In genomic region chr6:117917576-117917975, GRCm38 (mm10) we compare ENCODE assay signal across 8 mouse cellular contexts. TPM values are rescaled to one million over a fixed set of nuclear protein-coding genes. Genes with fewer than 3 reads are reported as not detected.
A peak's percentile ranks its signal among the peaks of the same experiment; 100 is the strongest.
DNase-seq lines count a peak whose midpoint lies in the region; ATAC-seq and TF ChIP-seq lines count a peak whose summit lies in the region.

No protein-coding gene starts in this region.

- intact Hi-C loops in left cerebral cortex, adult 2 months (cut with DNase I) = loop anchor here (1.0 kb wide), 2 partner anchors 10 to 38 kb away; no protein-coding TSS in a partner anchor

- H3K9ac ChIP-seq in intestine, postnatal 0 days (ENCODE audit: low read depth, low read length) = peak overlapping the region; percentile 90
- peak overlapping the region; percentile 88 for H3K9ac ChIP-seq in liver, embryonic 13.5 days
- H3K9ac ChIP-seq in stomach, embryonic 14.5 days (replicated peaks; ENCODE audit: low read depth, low read length) = peak overlapping the region; percentile 82

- WGBS in intestine, postnatal 0 days = under 1% methylated on average over 21 of the region's 21 CpGs
- WGBS in liver, embryonic 13.5 days (ENCODE audit: insufficient replicate concordance) = under 1% methylated on average over 21 of the region's 21 CpGs
- WGBS in stomach, embryonic 14.5 days = under 1% methylated on average over 21 of the region's 21 CpGs

- H3K4me3 ChIP-seq in left cerebral cortex, adult 2 months = peak overlapping the region; percentile 64
- H3K4me3 ChIP-seq in intestine, postnatal 0 days (ENCODE audit: low read depth, low read length) = peak overlapping the region; percentile 65
- peak overlapping the region; percentile 82 for H3K4me3 ChIP-seq in liver, embryonic 13.5 days (replicated peaks)
- peak overlapping the region; percentile 70 for H3K4me3 ChIP-seq in stomach, embryonic 14.5 days (ENCODE audit: low read depth, low read length)

- no peaks in the 10 kb centered on the region for H3K9me3 ChIP-seq in intestine, postnatal 0 days (ENCODE audit: control insufficient read depth)
- H3K9me3 ChIP-seq in liver, embryonic 13.5 days (replicated peaks) = no peaks in the 10 kb centered on the region
- H3K9me3 ChIP-seq in stomach, embryonic 14.5 days (ENCODE audit: control insufficient read depth, low read depth, low read length) = no peaks in the 10 kb centered on the region

- ATAC-seq in granulocyte monocyte progenitor cell, adult 5-6 weeks (replicated peaks; ENCODE audit: poor library complexity, severe bottlenecking) = peak; percentile 39
- peak; percentile 66 for ATAC-seq in intestine, postnatal 0 days
- peak; percentile 13; the same call in 1 of the 2 replicates for ATAC-seq in liver, embryonic 13.5 days (ENCODE audit: low read depth)
- ATAC-seq in stomach, embryonic 14.5 days (ENCODE audit: insufficient number of reproducible peaks, insufficient read depth, low FRiP score, low read depth) = peak; percentile 79

- peak in 1 of 2 experiments; percentile 36 for DNase-seq in left cerebral cortex, adult 2 months (ENCODE audit: extremely low spot score in 1 of 2, low spot score in 2 of 2)
- no peak for DNase-seq in left cerebral cortex, adult 11 months (ENCODE audit: low spot score)
- peak; percentile 55 for DNase-seq in embryo, embryonic 11.5 days (ENCODE audit: low read depth, low spot score)
- DNase-seq in liver, embryonic 13.5 days = peak; percentile 57
- DNase-seq in naive thymus-derived CD4-positive, alpha-beta T cell, adult 2 months (ENCODE audit: low read depth) = peak; percentile 82

- no peak for TF ChIP-seq CTCF in left cerebral cortex, adult 2 months (IDR thresholded peaks at IDR 0.05)
- TF ChIP-seq CTCF in intestine, postnatal 0 days (IDR thresholded peaks at IDR 0.05; ENCODE audit: low read depth) = 0 out of 2 replicates have a peak, but pooled peaks have one; percentile 19

- 0 out of 2 replicates have a peak, but pooled peaks cover 7% of the 10 kb centered on the region for H3K4me1 ChIP-seq in intestine, postnatal 0 days (replicated peaks; ENCODE audit: control insufficient read depth, insufficient read depth, low read length)
- peaks cover 75% of the 10 kb centered on the region for H3K4me1 ChIP-seq in liver, embryonic 13.5 days (replicated peaks)
- H3K4me1 ChIP-seq in stomach, embryonic 14.5 days (ENCODE audit: control insufficient read depth, insufficient read depth, low read length) = peaks cover 24% of the 10 kb centered on the region

- peak overlapping the region; percentile 73 for H3K4me2 ChIP-seq in intestine, postnatal 0 days (replicated peaks; ENCODE audit: low read depth)
- H3K4me2 ChIP-seq in liver, embryonic 13.5 days = peak overlapping the region; percentile 97
- H3K4me2 ChIP-seq in stomach, embryonic 14.5 days (replicated peaks; ENCODE audit: low read depth, low read length) = peak overlapping the region; percentile 96

- H3K36me3 ChIP-seq in intestine, postnatal 0 days (ENCODE audit: control insufficient read depth, insufficient read depth) = peaks cover 7% of the 10 kb centered on the region; the same call in 1 of the 2 replicates
- H3K36me3 ChIP-seq in liver, embryonic 13.5 days = peaks cover 54% of the 10 kb centered on the region
- peaks cover 9% of the 10 kb centered on the region; the same call in 1 of the 2 replicates for H3K36me3 ChIP-seq in stomach, embryonic 14.5 days (ENCODE audit: control insufficient read depth, insufficient read depth, low read length)

- no peaks in the 10 kb centered on the region for H3K27me3 ChIP-seq in intestine, postnatal 0 days (replicated peaks; ENCODE audit: control insufficient read depth, insufficient read depth, low read length)
- no peaks in the 10 kb centered on the region for H3K27me3 ChIP-seq in liver, embryonic 13.5 days
- no peaks in the 10 kb centered on the region for H3K27me3 ChIP-seq in stomach, embryonic 14.5 days (ENCODE audit: control insufficient read depth, insufficient read depth, low read length)

- H3K27ac ChIP-seq in left cerebral cortex, adult 2 months = peak overlapping the region; percentile 83
- H3K27ac ChIP-seq in intestine, postnatal 0 days (ENCODE audit: low read depth, low read length) = peak overlapping the region; percentile 100
- H3K27ac ChIP-seq in liver, embryonic 13.5 days = peak overlapping the region; percentile 96
- H3K27ac ChIP-seq in stomach, embryonic 14.5 days (ENCODE audit: low read length) = peak overlapping the region; percentile 98

RNA-seq across cellular contexts. Expression of gene Hnrnpf, which starts 17.5 kb away (rescaled TPM):
- total RNA-seq in left cerebral cortex, adult 2 months (2021) = 100 to 1,000 TPM; 111 to 116 TPM
- 691 and 695 TPM in 2 replicates for total RNA-seq in granulocyte monocyte progenitor cell, adult 5-6 weeks (2014; fragmentation: Nextera tagmentation)
- 1,315 and 1,367 TPM in 2 replicates for total RNA-seq in granulocyte monocyte progenitor cell, adult 5-6 weeks (2017)
- 340 and 353 TPM in 2 replicates for polyA plus RNA-seq in intestine, postnatal 0 days (2015; fragmentation: Nextera tagmentation; extraction: Ambion mirVana)
- 594 and 691 TPM in 2 replicates for polyA plus RNA-seq in liver, embryonic 13.5 days (2015; fragmentation: Nextera tagmentation; extraction: Ambion mirVana)
- polyA plus RNA-seq in stomach, embryonic 14.5 days (2014; fragmentation: Nextera tagmentation; extraction: Ambion mirVana) = 685 and 701 TPM in 2 replicates

RNA-seq across cellular contexts. Expression of gene Fxyd4, which starts 19.9 kb away (rescaled TPM):
- not detected for total RNA-seq in left cerebral cortex, adult 2 months (2021)
- total RNA-seq in granulocyte monocyte progenitor cell, adult 5-6 weeks (2014; fragmentation: Nextera tagmentation) = not detected in 2 replicates
- not detected in 2 replicates for total RNA-seq in granulocyte monocyte progenitor cell, adult 5-6 weeks (2017)
- 0.27 and 0.55 TPM in 2 replicates for polyA plus RNA-seq in intestine, postnatal 0 days (2015; fragmentation: Nextera tagmentation; extraction: Ambion mirVana)
- polyA plus RNA-seq in liver, embryonic 13.5 days (2015; fragmentation: Nextera tagmentation; extraction: Ambion mirVana) = 0.37 and 0.38 TPM in 2 replicates
- 4.4 and 5.0 TPM in 2 replicates for polyA plus RNA-seq in stomach, embryonic 14.5 days (2014; fragmentation: Nextera tagmentation; extraction: Ambion mirVana)

RNA-seq across cellular contexts. Expression of gene Zfp239, which starts 55.7 kb away (rescaled TPM):
- total RNA-seq in left cerebral cortex, adult 2 months (2021) = 10 to 100 TPM; 44.7 to 49.2 TPM
- total RNA-seq in granulocyte monocyte progenitor cell, adult 5-6 weeks (2014; fragmentation: Nextera tagmentation) = 5.5 and 9.7 TPM in 2 replicates
- 5.6 and 11.0 TPM in 2 replicates for total RNA-seq in granulocyte monocyte progenitor cell, adult 5-6 weeks (2017)
- 2.9 and 3.1 TPM in 2 replicates for polyA plus RNA-seq in intestine, postnatal 0 days (2015; fragmentation: Nextera tagmentation; extraction: Ambion mirVana)
- 3.0 and 4.1 TPM in 2 replicates for polyA plus RNA-seq in liver, embryonic 13.5 days (2015; fragmentation: Nextera tagmentation; extraction: Ambion mirVana)
- polyA plus RNA-seq in stomach, embryonic 14.5 days (2014; fragmentation: Nextera tagmentation; extraction: Ambion mirVana) = 7.1 and 7.6 TPM in 2 replicates

Comparison
In these comparisons a context has a peak if more than half of its experiments do, and no peak if none do; other contexts are left out.
1. ATAC-seq: peak in every context shown above with its lines; median percentile 79 in stomach, embryonic 14.5 days; 66 in intestine, postnatal 0 days; 39 in granulocyte monocyte progenitor cell, adult 5-6 weeks; 13 in liver, embryonic 13.5 days.